Mouse (Mus musculus): ENCODE measurements around the gene Sema6b. TPM values are rescaled to one million over a fixed set of nuclear protein-coding genes. Genes with fewer than 3 reads are reported as not detected.
A peak's percentile ranks its signal among the peaks of the same experiment; 100 is the strongest.
"Not testable (repeated sequence)": the region's sequence is repeated elsewhere in the genome, so short reads cannot be mapped to it uniquely, and the experiment has no call there.

Gene Sema6b
- total RNA-seq, 2 experiments from 2014 or later: 11.3 to 13.7 TPM

DNA sequence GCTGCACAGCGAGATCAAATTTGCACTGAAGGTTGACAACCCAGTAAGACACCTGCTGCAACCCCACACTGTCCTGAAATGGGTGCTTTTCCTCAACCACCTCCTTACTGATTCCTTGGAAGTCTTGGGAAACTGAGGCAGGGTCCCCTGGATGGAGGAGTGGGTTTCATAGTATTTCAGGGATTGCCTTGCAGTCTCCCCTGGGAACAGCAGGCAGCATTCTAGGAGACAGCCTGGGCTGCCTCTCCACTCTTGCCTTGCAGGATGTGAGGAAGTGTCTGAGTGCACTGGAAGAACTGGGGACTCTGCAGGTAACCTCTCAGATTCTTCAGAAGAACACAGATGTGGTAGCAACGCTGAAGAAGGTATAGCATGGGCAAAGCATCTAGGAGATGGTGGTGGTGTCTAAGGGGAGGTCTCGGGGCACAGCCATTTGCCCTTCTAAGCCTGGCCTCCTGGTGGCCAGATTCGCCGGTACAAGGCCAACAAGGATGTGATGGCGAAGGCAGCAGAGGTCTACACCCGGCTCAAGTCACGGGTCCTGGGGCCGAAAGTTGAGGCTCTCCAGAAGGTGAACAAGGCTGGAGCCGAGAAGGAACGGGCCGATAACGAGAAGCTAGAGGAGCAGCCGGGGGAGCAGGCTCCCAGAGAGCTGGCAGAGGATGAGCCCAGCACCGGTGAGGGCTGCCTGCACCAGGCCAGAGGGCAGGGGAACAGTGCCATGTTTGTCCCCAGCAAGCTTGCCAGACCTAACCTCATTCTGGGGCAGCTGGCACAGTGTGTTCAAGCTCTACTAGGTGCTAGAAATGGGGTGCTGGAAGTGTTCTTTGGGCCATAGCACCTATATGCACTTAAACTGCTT is 41.2 kb downstream of the Sema6b start:
- intact Hi-C loops (cut with DNase I): no loop called here
- peak in 1 of 2 experiments; percentile 38 for DNase-seq

GRCm38 (mm10) chr17:56098180-56098579 is 42.0 kb downstream of the Sema6b start:
- intact Hi-C loops (cut with DNase I): no loop called here
- DNase-seq: no peak

DNA sequence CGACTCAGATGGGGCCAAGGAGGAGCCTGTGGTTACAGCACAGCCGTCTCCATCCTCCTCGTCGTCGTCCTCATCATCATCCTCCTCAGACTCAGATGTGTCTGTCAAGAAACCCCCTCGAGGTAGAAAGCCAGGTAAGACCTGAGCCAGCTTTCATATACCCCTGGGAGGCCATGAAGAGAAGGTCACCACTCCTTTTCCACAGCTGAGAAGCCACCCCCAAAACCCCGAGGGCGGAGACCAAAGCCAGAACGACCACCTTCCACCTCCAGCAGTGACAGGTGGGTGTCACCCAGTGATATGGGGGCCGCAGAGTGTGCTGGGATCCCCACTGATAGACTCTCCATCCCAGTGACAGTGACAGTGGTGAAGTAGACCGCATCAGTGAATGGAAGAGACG is 43.3 kb downstream of the Sema6b start:
- intact Hi-C loops (cut with DNase I): no loop called here
- no peak for DNase-seq

- intact Hi-C loops (cut with DNase I): no loop called here
- DNase-seq: no peak
Observed at GRCm38 (mm10) chr17:56092794-56093193, 47.3 kb downstream of the Sema6b start.

- intact Hi-C loops (cut with DNase I): no loop called here
- no peak for DNase-seq
Observed at GRCm38 (mm10) chr17:56092312-56092711, 47.8 kb downstream of the Sema6b start.

- DNase-seq: peak; percentile 35 to 59
- intact Hi-C loops (cut with DNase I): loop anchor here (10.0 kb wide), 1 partner anchor 514 kb away; no protein-coding TSS in a partner anchor
Observed at GRCm38 (mm10) chr17:56080781-56081585, 59.2 kb downstream of the Sema6b start.

DNA sequence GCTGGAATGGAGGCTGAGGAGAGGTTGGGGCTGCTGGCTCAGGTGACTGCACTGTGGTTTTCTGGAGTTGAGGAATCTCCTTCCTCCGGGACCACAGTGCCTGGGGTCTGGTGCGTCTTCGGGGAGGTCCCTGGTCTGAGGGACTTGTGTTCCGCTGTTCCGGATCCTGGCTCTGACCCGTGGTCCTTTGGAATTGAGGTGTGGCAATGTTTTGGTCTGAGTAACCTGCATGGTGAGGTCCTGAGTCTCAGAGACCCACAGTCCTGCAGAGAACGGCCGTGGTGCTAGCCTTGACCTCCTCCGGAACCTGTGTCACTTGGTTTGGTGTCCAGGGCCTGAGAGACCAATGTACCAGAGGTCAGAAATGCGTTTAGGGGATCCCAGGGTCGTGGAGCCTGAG is 60.2 kb downstream of the Sema6b start:
- intact Hi-C loops (cut with DNase I): loop anchor here (10.0 kb wide), 1 partner anchor 515 kb away; no protein-coding TSS in a partner anchor

DNA sequence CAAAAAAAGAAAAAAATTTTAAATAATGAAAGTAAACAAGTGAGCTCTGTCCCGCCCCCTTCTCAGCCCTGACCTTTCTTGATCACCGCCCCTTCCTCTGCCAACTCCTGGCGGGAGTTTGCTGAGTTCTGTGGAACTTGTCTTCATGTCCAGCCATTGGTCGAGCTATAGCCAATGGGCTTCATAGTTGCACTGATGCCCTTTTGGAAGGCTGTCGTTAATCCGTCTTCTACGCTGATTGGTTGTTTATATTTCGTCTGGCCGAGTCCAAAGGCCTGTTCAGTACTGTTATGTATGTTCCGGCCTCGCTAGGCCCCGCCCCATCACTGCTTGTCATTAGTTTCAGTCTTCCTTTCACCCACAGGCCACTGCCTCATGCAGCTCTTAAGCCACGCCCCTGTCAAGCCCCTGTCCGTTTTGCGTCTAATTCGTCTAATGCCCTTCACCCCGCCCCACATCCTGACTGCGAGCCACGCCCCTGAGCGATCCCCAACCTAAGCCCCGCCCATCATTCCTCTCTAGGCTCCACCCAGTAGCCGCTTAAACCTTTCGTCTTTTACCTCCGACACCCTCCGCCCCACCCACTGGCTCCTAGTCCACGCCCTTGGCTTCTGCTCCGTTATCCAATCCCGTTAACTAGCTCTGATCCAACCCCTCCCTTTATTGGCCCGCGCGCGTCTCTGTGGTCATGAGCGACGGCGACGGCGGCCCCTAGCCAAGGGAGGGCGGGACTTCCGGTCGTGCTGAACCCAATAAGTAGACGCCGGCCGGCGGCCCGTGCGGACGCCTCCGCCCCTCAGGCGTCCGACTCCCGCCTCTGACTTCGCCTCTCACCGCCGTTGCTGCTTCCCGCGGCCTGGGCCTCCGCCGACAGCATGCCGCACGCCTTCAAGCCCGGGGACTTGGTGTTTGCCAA is 61.0 kb downstream of the Sema6b start, which contains the start of gene Hdgfl2:
Gene Hdgfl2, plus strand, starts transcription at position 755 of the 916 bp plus-strand sequence.
- intact Hi-C loops (cut with DNase I): no loop called here
- peak; percentile 100 for DNase-seq

More for the DNA sequence above, 60.2 kb downstream of the Sema6b start:
- DNase-seq: peak in 1 of 2 experiments; percentile 26

DNA sequence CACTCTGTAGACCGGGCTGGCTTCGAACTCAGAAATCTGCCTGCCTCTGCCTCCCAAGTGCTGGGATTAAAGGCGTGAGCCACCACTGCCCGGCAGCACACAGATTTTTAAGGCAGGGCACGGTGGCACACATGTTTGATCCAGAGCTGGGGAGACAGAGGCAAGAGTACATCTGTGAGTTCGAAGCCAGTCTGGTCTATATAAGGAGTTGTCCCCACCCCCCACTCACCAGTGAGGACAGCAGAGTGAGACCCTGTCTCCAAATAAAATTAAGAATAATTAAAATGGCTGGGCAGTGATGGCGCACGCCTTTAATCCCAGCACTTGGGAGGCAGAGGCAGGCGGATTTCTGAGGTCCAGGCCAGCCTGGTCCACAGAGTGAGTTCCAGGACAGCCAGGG is 61.8 kb downstream of the Sema6b start:
- intact Hi-C loops (cut with DNase I): not testable (repeated sequence)
- DNase-seq: peak in 1 of 2 experiments; percentile 28

DNA sequence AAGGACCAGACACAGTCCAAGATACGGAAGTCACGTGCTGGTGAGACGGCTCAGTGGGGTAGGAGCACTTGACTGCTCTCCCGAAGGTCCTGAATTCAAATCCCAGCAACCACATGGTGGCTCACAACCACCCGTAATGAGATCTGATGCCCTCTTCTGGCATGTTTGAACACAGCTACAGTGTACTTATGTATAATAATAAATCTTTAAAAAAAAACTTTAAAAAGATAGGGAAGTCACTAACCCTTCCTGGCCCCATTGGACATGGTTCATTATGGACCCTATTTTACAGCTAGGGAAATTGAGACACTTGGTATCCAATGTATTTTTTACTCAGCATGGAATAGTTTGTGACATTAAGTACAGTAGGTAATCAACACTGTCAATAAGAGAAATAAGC is 62.6 kb downstream of the Sema6b start:
- DNase-seq: no peak
- intact Hi-C loops (cut with DNase I): no loop called here

DNA sequence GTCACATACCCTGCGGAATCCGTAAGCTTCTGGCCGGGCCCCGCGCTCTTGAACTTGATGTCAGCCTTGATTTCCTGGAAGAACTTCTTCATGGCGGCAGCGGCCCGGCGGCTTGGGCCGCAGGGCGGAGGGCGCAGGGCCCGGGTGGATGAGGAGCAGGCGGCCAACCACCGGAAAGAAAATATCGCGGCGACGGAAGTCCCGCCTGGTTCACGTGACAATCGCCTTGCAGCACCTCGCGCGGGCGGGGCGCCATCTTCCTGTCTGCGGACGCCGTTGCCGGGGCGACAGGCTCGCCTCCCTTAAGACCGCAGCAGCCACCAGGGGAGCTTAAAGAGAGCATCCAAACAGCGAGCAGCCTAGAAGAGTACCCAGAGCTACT is 65.3 kb downstream of the Sema6b start, which contains the start of gene Ubxn6:
Gene Ubxn6, minus strand, starts transcription at position 202 of the 382 bp plus-strand sequence.
- peak; percentile 98 to 99 for DNase-seq
- intact Hi-C loops (cut with DNase I): loop anchor here (2.0 kb wide), 1 partner anchor 34 kb away; the partner anchor contains the start of gene Chaf1a

DNA sequence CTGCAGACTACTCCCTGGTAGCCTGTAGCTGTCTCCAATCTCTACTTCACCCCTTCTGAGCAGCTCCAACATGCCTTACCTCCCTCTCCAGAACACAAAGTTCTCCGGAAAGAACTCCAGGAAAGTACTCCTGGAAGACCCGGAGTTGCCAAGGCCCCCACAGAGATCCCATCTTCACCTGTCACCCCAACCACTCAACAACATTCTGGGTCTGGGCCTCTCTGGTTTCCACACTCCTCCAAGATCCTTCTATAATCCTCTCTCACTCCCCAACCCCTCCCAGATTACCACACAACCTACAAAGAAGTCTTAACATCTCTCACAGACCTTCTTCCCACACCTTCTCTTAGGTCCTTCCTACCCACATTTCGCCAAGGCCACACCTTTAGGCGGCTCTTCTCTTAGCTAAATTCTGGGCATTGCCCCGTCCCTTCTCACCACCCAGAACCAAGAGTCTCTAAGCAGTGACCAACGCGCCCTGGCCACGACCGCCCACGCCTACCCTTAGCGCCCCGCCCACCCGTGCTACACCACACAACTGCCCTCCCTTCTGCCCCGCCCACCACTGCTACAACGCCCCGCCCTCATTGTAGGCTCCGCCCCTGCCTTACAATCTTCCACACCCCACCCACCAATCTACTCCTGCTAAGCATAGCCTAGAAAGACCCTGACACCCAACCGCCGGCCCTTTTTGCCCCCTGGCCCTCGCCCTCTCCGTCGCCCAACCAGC is 65.9 kb downstream of the Sema6b start:
- intact Hi-C loops (cut with DNase I): loop anchor here (2.0 kb wide), 1 partner anchor 33 kb away; the partner anchor contains the start of gene Chaf1a

More for the DNA sequence above, 65.9 kb downstream of the Sema6b start:
- DNase-seq: peak; percentile 85 to 90

Small RNAs within 50 kb of the gene (microRNA-seq; reads per million reads assigned to microRNA genes)
- 0 reads per million in 2 experiments for gene Gm44397

Other genes starting within 250 kb of the Sema6b start
- 1 to 10 TPM; 4.9 to 5.3 TPM for gene Zfp959, start 248.2 kb downstream of the Sema6b start, total RNA-seq (2021)
- 1 to 10 TPM; 4.4 to 4.5 TPM for gene Zfp119b, start 190.8 kb downstream of the Sema6b start, total RNA-seq (2021)
- under 1 TPM; 0.22 to 0.82 TPM for gene Ebi3, start 187.7 kb downstream of the Sema6b start, total RNA-seq (2021)
- gene Yju2, start 181.2 kb downstream of the Sema6b start, total RNA-seq (2021): 10 to 100 TPM; 12.8 TPM
- 1 to 10 TPM; 1.8 to 3.4 TPM for gene Shd, start 169.9 kb downstream of the Sema6b start, total RNA-seq (2021)
- under 1 TPM in 1 of 2 experiments, not detected in 1; 0.31 TPM for gene Fsd1, start 153.8 kb downstream of the Sema6b start, total RNA-seq (2021)
- gene Stap2, start 134.8 kb downstream of the Sema6b start, total RNA-seq (2021): 10 to 100 TPM; 17.8 to 18.8 TPM
- gene Mpnd, start 134.6 kb downstream of the Sema6b start, total RNA-seq (2021): 10 to 100 TPM; 47.4 to 50.1 TPM
- gene Sh3gl1, start 103.7 kb downstream of the Sema6b start, total RNA-seq (2021): 10 to 100 TPM; 32.0 to 33.9 TPM
- gene Chaf1a, start 99.9 kb downstream of the Sema6b start, total RNA-seq (2021): 1 to 10 TPM; 5.2 to 6.3 TPM
- 10 to 100 TPM; 50.9 to 57.4 TPM for gene Ubxn6, start 65.3 kb downstream of the Sema6b start, total RNA-seq (2021)
- gene Hdgfl2, start 60.7 kb downstream of the Sema6b start, total RNA-seq (2021): 10 to 100 TPM; 38.9 to 42.2 TPM
- gene Plin4, start 30.5 kb downstream of the Sema6b start, total RNA-seq (2021): 100 to 1,000 TPM in 1 of 2 experiments, 10 to 100 TPM in 1; 80.9 to 155 TPM
- gene Plin5, start 22.7 kb downstream of the Sema6b start, total RNA-seq (2021): 100 to 1,000 TPM; 126 to 166 TPM
- 10 to 100 TPM; 12.6 to 25.2 TPM for gene Lrg1, start 18.3 kb downstream of the Sema6b start, total RNA-seq (2021)
- 1 to 10 TPM; 5.8 to 8.4 TPM for gene Tnfaip8l1, start 22.1 kb upstream of the Sema6b start, total RNA-seq (2021)
- 10 to 100 TPM; 36.6 to 40.3 TPM for gene Mydgf, start 43.6 kb upstream of the Sema6b start, total RNA-seq (2021)
- 10 to 100 TPM; 29.1 to 33.3 TPM for gene Dpp9, start 78.6 kb upstream of the Sema6b start, total RNA-seq (2021)
- 10 to 100 TPM; 81.5 to 94.9 TPM for gene Fem1a, start 116.5 kb upstream of the Sema6b start, total RNA-seq (2021)
- 10 to 100 TPM; 11.6 to 12.7 TPM for gene Ticam1, start 136.4 kb upstream of the Sema6b start, total RNA-seq (2021)
- 10 to 100 TPM; 67.0 to 81.9 TPM for gene Plin3, start 152.5 kb upstream of the Sema6b start, total RNA-seq (2021)
- gene Arrdc5, start 159.9 kb upstream of the Sema6b start, total RNA-seq (2021): not detected
- 10 to 100 TPM; 21.6 to 23.3 TPM for gene Uhrf1, start 163.0 kb upstream of the Sema6b start, total RNA-seq (2021)
- 10 to 100 TPM; 42.4 to 44.9 TPM for gene Kdm4b, start 185.7 kb upstream of the Sema6b start, total RNA-seq (2021)